Mouse (Mus musculus): Measurements from ENCODE around the gene Itpr3.
A peak's percentile ranks its signal among the peaks of the same experiment; 100 is the strongest.

Itpr3 gene

DNA sequence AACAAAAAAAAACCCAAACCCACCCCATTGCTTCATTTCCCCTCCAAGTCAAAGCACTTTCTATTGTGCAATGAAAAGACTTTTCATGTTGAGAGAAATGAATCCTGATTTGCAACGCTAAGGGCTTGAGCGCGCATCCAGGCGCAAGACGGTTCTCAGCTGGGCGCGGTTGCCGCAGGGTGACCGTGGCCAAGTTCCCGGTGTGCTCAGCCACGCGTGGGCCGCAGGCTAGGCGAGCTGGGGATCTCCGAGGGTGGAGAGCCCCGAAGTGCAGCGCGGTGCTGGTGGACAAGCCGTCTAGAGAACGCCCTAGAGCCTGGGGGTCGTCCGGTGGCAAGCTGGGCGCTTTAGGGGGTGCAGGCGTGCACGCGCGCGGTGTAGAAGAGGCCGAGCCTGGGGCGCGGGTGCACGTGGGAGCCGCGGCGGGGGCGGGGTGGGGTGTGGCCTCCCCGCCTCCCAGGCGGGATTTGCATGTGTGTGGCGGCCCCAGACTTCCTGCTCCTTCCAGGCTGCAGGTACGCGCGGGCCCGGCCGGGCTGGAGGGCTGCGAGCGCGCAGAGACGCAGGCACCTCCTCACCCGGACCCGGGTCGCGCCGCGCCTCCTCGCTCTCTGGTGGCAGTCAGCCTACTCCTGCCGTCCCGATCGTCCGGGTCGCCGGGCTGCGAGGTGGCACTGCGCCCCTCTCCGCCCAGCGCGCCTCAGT lies at the start of gene Itpr3:
Gene Itpr3 (plus strand): TSS at position 493 of the 705 bp plus-strand sequence.
- no peak for DNase-seq (ENCODE audit: low read depth, low spot score)

DNA sequence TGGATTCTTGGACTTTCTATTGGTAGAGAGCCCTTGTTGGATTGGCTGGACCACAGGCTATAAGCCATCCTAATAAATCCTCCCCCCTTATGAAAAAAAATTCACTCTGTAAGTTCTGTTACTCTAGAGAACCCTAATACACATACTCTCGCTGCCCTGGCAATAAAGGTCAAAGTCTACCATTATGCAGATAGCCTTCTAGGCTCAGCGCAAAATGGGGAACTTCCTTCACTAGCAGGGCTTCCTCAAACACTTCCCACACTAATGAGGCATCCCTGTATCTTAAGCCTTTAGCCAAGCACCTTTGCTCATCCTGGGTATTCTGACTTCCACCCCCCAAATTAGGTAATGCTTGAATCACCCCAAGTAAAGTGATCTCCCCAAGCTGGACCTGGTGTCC lies 48.8 kb upstream of the Itpr3 start:
- no peak for DNase-seq (ENCODE audit: low read depth, low spot score)

DNA sequence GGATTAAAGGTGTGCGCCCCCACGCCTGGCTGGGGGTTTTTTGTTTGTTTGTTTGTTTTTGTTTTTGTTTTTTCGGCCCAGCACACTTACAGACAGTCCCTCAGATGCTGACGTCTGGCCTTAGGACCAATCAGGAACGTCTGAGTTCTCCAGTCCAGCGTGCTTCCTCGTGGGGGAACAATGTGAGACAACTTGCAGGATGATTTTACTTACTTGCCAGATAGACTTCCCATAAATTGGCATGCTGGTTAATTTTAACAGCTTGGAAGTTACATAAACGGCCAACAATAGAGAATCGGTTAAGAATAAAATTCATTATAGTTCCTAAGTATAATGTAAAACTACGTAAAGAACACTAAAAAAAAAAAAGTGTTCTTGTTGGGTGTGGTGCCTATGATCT lies 45.9 kb upstream of the Itpr3 start:
- no peak for DNase-seq (ENCODE audit: low read depth, low spot score)

DNA sequence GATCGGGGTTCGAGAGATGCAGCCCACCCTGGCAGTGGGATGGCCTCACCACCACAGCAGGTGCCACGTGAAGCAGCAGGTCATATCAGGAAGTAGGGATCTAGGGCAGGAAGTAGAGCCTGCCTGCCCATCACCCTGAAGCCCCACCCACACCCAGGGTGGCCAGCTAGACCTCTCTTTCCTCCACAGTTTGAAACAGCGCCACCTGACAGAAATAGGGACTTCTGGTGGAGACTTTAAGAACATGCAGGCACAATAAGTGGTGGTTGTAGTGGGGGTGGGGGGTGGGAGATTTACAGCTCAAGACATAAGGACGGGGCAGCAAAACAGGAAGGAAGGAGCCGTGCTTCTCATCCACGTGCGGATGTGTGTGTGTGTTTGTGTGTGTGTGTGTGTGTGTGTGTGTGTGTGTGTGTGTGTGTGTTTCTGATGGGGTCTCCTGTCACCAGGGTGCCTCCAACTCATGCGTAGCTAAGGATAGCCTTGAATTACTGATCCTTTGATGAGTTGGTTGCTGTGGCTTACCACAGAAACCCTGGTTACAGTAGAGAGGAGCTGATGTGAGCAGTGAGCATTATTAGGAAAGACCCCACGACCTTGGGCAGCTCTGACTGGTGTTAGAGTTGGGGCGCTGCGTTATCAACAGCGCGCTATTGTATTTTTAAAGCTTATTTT lies 45.0 kb upstream of the Itpr3 start:
- DNase-seq (ENCODE audit: low read depth, low spot score) = no peak

DNA sequence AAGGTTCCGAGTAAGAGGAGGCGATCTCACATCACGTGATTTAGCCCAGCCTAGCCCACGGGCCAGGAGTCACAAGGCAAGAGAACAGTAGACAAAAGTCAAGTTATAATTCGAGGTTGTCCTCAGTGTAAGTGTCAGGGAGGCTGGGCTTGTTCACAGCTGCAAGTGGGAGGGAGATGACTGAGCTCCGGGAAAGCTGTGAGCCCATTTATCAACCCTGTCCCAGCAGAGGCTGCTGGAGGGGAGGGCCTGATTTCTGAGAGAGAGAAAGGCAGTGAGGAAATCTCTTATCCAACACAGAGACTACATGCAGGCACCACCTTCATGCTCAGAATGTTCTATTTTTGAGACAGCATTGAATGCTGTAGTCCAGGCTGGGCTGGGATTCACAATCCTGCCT lies 44.2 kb upstream of the Itpr3 start:
- no peak for DNase-seq (ENCODE audit: low read depth, low spot score)

DNA sequence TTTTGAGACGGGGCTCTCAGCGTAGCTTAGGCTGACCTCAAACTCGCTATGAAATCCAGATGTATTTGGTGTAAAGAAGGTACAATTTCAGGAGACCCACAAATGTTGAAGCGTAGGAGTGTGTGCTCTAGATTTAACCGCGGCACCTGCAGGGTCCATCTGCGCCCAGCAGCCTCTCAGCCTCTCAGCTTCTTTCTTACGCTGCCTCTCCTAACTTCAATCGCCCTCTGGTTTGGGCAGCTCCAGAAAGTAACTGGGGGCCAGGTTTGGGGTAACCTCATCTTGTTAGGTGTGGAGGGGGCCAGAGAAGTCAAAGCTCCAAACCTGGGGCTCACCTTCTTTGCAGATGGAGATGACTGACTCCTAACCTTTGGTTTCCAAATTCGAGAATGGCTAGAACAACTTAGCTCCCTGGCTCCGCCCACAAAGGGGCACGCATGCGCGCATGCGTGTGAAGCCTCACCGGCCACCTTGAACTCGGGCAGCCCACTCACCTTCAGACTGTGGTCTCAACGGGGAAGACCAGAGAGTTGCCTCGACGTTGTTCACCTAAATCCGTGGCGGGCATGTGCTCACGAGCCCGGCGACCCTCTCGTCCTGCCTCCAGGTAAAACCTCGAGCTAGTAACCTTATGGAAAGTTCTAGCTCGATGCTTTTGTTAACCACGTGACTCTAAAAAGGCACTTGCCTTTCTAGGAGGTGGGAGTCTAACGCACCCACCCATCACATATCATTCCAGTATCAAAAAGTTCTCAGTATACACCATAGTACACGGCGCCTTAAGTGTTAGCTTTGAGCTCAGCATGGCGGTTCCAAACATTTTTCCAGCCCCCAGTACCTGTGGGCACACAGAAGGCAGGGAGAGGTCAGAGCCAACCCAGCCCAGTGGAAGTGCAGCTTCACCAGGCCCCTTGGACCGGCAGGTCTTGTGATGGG lies 39.3 kb upstream of the Itpr3 start:
- peak; percentile 69 for DNase-seq (ENCODE audit: low read depth, low spot score)

DNA sequence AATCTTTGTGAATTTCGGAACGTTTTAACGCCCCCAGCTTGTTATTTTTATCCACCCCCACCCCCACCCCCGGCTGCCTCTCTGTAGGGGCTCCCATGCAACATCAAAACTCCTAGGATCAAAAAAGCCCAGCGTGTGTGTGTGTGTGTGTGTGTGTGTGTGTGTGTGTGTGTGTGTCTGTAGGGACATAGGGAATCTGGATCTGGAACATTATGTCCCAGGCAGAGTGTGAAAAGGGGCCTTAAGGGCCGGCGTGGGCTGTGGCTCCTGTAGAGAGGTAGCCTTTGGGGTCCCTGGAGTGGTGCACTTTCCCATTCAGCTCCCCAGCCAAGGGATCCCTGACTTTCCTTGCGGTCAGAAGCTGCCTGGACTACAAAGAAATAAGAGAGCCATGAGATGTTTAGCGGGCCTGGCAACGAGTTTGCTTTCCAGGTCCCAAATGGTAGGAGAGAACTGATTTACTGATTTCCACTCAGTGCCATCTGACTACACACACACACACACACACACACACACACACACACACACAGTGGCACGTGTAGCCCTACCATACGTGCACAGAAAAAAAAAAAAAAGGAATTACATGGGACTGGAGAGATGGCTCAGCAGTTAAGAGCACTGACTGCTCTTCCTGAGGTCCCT lies 38.4 kb upstream of the Itpr3 start:
- no peak for DNase-seq (ENCODE audit: low read depth, low spot score)

DNA sequence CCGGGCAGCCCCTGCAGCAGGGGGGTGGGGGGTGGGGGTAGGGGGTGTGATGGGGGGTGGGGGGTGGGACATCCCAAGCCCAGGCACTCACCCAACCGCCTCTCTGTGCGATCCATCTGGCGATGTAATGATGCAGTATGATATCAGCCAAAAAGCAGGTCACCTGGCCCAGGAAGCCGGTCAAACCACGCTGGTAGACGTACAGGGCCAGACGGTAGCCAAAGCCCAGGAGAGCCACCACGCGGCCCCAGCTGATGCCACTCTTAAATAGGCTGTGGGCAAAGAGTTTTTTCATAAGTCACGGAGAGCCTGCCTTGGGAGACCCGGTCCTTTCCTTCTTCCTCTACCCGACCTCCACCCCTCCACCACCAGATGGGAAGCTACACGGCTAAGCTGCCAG lies 36.0 kb upstream of the Itpr3 start:
- no peak for DNase-seq (ENCODE audit: low read depth, low spot score)

DNA sequence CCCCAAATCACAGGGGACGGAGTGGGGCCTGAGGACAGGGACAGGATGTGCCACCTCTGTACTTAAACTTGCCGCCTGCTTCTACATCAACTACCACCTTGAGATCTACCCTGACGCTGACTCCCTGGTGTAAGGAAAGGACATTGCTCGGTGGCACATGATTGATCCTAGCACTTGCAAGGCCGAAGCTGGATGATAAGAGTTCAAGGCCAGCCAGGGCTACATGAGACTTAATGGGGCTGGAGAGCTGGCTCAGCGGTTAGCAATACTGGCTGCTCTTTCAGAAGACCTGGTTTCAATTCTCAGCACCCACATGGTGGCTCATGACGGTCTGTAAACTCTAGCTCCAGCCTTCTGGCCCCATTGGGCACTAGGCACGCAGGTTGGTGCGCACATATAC lies 35.4 kb upstream of the Itpr3 start:
- no peak for DNase-seq (ENCODE audit: low read depth, low spot score)

DNA sequence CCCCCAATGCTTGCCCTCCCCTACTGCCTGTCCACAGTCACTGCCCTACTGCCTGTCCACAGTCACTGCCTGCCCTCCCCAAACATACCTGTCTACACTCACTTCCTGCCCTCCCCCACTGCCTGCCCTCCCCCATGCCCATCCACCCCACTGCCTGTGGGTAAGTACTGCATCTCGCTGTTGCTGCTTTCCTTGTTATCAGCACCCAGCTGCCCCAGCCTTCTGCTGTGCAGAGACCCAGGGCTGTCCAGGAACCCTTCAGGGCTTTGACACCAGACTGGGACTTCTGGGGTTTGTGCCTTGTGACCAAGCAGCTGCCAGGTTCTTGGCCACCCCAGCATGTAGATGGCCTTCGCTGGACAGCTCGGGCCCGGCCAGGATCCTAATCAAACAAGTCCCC lies 33.8 kb upstream of the Itpr3 start:
- no peak for DNase-seq (ENCODE audit: low read depth, low spot score)

DNA sequence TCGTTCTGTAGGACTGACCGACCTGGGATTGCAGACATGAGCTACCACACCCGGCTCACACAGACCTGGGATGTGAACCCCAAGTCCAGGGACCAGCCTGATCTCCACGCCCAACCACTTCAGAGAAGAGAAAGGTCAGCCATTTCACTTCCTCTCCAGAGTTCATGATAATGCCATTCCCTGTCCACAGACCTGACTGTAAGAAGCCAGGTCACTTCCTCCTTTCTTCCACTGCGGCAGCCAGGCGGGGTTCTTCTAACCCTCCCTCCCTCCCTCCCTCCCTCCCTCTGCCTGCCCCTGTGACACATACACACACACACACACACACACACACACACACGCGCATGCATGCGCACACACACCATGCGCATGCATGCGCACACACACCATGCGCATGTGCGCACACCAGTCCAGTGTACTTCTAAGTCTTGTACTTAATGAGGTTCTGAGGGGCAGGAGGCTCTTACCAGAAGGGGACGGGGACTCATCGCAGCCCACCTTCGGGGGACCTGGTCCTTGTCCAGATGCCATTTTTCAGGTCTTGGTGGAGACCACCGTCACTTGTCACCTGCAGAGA lies 31.7 kb upstream of the Itpr3 start:
- DNase-seq (ENCODE audit: low read depth, low spot score) = no peak

DNA sequence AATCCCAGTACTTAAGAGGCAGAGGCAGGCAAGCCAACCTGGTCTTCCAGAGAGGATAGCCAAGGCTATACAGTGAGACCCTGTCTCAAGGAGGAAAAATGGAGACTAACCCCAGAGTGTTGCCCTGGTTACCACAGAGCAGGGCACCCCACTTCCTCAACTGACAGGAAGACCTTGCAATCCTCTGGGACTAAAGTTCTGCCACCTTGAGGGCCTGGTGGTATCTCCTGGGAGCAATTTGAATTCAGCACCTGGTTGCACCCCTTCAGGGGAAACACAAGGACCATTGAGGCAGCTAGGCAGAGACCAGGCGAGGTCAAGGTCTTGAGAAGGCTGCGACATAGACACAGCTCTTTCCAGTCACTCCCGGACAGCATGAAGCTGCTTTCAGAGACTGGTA lies 31.2 kb upstream of the Itpr3 start:
- no peak for DNase-seq (ENCODE audit: low read depth, low spot score)

DNA sequence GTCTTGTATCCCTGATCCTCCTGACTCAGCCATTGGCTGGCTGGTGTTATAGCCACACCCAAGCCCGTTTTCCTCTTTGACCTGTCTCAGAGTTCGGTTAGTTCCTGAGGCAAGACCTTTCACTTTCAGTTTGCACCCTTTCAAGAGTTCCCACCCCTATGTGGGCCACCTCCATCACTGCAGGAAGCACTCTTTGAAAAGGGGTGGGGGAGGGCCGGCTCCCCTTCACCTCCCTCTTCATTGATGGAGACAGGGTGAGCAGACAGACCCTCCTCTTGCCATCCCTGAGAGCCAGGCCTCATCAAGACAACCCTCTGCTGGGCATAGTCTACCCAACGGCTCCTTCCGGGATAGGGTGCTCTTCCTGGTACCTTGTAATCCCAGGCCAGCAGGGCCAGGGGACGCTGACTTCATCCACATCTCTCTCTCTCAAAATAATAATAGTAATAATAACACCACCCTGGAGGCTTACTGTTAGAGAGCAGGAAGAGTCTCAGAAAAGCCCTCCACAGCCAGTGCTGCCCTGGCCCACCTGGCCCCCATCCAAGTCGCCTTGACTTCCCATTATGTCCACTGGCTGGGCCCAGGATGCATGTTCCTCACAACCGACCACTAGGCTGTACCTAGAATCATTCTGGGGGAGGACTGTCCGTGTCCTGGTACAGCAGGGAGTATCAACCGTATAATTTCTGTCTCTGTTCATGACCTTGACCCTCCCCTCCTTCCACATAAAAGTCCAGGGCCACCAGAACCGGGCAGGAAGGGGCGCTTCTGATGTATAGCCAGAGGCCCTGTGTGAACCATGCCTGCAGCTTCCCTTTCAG lies 29.4 kb upstream of the Itpr3 start:
- DNase-seq (ENCODE audit: low read depth, low spot score) = no peak

DNA sequence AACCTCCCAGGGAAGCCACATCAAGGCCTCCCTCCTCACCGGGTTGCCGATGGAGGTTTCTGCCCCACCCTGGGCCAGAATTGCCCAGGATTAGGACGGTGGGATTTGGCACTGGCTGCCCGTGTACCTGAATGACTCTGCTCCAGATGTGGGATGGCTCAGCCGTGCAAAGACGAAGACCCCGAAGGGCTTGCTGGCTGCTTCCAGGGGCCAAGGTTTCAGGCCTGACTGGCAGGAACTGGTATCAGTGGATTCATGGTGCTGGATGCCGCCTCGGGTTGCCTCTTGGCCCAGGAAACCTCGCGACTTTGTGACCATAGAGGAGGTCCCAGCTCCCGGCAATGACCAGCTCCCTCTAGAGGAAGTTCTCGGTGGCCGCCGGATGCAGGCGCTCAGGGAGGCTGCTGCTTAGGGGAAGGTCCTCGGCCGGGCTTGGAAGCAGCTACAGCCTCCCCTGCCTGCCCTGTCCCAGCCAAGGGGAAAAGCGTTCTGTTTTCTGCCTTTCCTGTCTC lies 28.8 kb upstream of the Itpr3 start:
- DNase-seq (ENCODE audit: low read depth, low spot score) = peak; percentile 42

DNA sequence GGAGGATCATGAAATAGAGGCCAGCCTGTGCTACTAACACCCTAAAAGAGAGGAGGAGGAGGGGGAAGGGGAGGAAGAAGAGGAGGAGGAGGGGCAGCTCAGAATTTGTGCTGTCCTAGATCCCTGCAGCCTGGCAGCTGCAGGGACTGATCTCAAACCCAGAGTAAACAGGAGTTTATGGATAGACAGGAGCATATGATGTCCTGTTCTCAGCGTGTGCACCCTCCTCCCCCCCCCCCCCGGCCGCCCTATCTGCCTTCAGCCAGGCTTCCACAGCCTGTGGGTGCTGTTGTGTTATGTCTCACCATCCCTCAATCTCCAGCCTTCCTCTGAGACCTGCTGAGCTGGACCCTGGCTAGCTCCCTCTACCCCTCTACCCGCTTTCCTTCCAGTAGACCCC lies 28.2 kb upstream of the Itpr3 start, which contains the start of gene Bak1:
Gene Bak1 (minus strand): TSS at position 101 of the 400 bp plus-strand sequence.
- DNase-seq (ENCODE audit: low read depth, low spot score) = no peak

DNA sequence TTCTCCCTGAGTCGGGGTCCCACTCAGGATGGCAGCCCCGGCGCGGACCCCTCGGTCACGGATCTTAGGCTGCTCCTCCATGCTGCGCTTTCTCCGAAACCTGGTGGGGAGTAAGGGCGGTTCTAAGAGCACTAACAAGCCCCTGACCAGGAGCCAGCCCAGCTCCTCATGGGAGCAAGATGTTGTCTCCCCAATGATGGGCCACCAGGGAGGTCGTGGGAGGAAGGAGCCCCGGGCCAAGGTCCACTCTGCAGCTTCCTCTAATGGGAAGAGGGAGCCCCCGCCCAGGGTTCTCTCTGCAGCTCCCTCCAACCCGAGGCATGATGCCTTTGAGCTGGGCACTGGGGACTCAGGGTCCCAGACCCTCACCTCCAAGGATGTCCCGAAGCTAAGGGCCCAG lies 27.7 kb upstream of the Itpr3 start:
- DNase-seq (ENCODE audit: low read depth, low spot score) = no peak

DNA sequence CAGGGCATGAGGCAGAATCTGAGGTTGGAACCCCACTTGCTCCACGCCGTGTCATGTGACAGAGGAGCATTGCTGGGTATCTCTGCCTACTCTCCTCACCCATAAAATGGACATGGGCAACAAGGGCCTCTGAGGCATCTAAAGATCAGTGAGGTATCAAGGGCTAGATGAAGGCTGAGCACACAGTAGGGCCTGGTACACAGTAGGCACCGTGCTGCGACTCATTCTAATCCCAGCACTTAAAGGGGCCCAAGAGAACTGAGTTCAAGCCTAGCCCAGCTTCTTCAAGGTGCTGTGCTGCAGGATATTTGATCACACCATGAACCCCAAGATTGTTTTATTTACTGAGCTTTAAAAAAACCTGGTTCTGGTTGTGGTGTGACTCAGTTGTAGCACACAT lies 26.2 kb upstream of the Itpr3 start:
- no peak for DNase-seq (ENCODE audit: low read depth, low spot score)

DNA sequence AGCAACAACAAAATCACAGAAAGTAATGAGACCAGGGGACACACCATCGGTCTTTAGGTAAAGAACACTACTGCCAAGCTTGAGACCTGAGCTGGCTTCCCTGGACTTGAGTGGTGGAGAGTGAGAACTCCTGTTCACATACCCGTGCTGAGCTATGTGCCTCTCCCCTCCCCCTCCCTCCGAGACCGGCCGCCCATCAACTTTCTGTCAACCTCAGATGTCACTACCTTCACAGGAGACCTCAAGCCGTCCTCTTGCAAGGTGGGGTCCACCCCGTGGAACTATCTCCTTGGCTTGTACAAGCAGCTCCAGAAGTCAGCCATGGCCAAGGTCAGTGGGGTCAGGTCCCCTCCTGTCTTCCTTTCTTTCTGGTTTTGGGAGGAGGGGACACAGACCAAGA lies 24.8 kb upstream of the Itpr3 start:
- DNase-seq (ENCODE audit: low read depth, low spot score) = no peak

DNA sequence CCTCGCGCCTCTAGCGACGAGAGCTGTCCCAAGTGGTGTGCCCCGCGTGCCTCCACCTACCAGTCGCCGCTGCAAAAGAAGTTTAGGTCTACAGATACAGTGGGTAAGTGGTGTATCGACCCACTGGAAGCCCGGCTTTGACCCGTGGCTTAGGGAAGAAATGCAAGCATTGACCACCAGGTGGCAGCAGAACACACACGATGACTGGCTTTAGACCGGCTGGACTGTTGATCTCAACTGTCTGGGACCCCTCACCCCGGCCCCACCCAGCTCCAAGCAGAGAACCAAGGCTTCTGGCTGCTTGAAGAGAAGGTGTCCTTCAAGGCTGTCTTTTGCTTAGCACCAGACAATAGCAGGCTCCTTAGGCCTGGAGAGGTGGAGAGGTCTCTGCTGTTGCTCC lies 24.2 kb upstream of the Itpr3 start:
- no peak for DNase-seq (ENCODE audit: low read depth, low spot score)

DNA sequence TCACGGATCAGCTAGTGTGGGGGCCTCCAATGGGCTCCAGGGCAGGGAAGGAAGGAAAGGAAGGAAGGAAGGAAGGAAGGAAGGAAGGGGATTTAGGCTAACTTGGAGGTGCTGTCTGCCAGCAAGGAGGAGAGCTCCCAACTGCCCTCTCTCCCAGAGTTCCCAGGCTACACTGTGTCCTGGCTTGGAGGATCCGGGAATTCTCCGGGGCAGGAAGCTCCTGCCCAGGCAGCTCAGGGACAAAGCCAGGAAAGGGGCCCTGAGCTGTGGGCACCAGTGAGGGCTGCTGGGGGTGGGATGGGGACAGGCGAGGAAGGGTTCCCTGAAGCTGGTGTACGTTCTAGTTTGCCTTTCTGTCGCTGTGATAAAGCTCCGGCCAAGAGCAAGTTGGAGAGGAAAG lies 20.6 kb upstream of the Itpr3 start:
- DNase-seq (ENCODE audit: low read depth, low spot score) = no peak

All from brain, embryonic 18.5 days (tissue).